Mouse (Mus musculus): ENCODE measurements around the gene Zdhhc17.

Gene Zdhhc17

DNA sequence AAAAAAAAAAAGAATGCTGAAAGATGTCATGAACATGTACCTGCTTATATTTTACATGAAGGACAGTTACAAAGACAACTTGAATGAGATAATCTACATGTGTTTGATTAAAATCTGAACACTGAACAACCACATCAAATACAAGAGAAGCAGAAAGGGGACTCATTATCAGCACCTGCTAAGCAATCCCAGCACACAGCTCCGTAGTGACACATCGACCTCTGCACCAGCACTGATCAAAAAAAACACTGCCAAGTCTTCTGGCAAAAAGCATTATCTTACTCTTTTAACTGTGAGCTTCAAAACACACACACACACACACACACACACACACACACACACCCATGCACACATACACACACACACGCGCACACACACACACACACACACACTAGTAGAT is 58.2 kb downstream of the Zdhhc17 start:
- no peak for DNase-seq

DNA sequence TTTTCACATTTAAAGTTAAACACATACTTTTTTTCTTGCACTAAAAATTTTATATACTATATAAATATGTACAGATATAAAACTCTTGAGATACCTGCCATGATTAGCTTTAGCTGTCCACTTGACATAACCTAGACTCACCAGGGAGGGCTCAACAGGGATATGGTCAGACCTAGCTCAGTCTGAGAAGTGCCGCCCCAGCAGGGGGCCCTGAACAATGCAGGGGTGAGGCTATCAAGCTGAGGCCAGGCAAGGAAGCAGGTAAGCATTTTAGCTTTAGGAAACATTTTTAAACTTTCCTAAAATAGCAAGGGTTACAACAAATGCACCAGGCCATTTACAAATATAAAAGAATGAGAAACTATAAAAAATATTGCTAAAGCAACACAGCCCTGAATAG is 58.8 kb downstream of the Zdhhc17 start:
- no peak for DNase-seq

DNA sequence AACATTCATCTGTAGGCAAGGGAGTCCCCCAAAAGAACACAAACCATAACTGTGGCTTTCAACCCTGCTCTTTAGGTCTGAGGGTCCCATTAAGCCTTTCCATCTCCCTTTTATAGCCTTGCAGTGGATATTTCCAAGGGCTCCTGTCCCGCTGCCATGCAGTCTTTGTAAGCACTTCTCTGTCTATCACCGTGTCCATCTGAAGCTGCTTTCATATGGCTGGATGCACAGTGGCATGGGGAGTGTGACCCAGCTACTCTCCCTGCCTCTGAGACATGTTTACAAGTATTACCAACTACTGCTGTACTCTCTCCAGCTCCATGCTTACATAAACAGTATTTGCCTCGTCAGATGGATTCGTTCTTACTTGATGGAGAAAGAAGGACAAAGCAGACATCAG is 62.4 kb downstream of the Zdhhc17 start:
- DNase-seq, result no peak

DNA sequence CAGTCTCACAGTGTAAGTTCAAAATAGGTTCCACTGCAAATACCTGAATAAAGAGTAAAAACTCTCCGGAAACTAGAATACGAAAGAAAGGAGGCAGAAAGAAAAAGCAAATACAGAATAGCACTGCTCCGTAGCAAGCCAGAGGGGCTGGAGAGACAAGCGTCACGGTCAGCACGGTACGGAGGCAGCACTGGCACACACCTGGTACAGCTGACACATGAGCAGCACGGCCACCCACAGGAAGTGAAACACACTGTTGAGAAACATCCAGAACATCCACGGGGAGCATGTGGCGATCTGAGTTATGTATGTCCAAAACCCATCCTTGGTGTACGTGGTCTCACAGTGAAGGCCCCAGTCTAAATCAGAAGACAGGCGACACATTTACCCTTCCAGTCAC is 64.0 kb downstream of the Zdhhc17 start:
- DNase-seq, result no peak

DNA sequence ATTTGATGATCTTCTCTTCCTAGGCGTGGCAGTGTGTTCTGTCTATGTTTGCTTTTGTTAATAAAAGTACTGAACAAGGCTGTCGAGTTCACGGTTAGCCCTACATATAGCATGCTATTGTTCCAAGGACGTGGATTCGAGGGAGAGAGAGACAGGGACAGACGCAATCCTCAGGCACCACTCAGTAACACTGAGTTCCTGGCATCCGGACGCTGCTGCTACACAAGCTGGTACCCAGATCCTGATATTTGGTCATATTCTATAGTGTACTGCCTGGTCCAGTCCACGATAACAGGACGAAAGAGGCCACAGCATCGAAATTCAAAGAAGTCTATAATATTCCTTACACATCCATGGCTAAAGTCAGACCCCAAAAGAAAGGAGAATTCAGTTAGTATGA is 65.8 kb downstream of the Zdhhc17 start:
- DNase-seq, result no peak

DNA sequence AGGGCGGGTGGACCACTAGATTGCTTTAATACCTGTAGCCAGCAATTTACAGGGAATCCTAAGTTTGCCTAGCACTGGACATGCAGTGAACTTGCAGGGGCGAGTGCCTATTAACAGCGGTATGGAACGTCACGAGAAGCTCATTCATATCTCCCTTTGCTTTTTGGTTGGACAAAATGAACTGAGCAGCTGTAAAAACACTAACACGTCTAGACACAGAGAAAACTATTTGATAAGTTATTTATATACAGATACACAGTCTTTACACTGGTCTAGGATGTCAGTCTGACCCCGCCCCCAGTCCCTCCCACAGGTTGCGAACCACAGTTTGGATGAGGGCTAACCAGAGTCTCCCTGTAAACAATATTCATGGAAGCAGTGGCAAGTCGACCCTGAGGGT is 67.1 kb downstream of the Zdhhc17 start:
- DNase-seq, result no peak

DNA sequence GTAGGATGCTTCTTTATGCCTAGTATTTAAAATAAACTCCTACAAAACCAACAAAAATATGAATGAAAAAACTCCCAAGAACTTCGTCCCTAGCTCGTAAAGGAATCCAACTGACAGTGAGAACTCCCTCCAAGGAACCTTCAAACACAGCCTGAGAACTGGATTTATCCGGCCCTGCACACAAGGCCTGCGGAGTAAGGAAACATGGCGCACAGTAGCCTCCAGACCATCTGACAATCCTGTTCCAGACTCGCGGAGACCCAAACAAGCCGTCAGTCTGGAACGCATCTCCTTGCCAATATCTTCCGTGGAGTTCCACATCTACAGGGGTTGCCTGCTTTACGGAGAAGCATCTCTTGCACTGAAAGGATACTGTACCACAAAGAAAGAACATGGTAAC is 68.0 kb downstream of the Zdhhc17 start:
- no peak for DNase-seq

DNA sequence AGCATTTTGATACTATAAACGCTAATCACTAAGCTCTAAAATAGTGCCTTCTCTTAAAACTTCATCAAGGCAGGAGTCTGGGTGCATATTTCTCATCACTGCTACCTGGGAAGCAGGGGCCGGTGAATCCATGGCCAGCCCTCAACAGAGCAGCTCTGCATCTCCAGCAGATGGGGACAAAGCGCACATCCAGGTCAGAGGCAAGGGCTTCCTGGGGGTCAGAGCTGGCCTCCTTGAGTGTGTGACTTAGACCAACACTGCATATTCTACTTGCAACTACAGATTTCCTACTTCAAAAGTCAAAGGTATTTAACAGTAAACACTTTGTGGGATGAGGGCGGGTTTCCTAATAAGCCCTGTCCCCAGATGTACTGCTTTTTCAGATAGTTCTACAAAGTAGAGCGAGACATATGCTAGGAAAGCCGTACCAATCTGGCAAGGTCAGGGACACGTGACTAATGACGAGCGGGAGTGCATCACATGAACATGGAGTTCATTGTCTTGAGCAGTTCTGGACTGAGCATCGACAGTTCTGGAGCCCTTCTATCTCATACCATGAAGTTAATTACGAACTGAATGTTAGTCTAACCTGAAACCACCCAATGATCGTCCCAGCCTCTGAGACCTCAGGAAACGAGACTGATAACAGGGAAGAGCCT is 69.1 kb downstream of the Zdhhc17 start:
- DNase-seq, result no peak

DNA sequence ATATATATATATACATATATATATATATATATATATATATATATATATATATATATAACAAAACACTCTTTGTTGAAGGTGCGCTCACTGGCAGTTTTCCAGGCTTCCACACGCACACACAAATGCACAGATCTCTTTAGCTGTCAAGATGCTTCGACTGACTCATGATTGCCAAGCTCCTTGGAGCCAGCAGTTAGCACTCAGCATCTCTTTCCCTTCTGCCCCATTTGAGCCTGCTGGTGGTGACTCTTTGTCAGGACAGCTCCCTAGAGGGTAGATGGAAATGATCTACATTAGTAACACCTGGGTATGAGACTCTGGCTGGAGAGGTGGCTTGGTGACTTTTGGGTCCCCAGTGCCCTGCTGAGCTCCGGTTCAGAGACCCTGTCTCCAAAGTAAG is 70.2 kb downstream of the Zdhhc17 start:
- no peak for DNase-seq

DNA sequence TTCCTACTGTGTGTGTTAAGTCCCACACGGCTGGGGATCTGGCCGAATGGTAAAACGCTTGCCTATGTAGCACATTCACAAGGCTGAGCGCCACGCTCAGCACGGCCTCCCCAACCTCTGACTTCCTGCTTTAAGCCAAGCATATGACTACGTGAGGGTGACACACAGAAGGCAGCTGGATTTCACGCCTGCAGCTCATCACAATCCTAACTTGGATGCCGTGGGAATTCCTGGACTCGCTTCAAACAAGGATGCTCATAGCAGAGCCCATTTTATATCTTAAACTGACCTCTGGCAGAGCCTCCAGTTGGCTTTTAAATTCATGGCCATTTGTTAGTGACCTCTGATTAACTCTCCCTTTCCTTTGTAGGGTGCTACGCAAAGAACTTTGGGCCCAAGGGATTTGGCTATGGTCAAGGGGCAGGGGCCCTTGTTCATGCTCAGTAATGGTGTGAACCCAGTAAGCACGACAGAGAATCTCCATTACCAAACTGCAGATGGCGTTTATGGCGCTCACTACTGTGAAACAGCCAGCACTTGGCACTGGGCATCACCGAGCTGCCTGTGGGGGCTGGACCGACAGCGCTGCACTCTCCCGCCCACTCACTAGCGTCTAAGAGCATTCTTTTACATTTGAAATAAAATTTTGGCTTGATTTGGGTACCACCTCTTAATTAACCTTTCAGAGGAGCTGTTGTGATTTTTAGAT is 70.9 kb downstream of the Zdhhc17 start:
- DNase-seq, result no peak

DNA sequence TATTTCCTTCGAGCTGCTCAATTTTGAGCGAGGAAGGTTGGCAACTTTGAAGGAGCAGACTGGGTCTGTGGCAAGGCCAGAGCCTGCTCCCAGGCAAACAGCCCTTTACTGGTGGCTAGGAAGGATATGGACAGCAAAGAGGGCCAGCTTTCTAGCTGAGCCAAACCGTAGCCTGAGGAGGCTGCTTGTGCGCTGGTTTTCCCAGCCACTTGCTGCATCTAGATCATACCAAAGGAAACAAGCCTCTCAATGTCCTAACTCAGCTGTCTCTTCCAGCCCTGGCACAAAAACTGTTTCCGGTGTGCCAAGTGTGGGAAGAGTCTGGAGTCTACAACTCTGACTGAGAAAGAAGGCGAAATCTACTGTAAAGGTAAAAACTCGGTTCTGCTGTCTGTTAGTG is 71.6 kb downstream of the Zdhhc17 start:
- no peak for DNase-seq

DNA sequence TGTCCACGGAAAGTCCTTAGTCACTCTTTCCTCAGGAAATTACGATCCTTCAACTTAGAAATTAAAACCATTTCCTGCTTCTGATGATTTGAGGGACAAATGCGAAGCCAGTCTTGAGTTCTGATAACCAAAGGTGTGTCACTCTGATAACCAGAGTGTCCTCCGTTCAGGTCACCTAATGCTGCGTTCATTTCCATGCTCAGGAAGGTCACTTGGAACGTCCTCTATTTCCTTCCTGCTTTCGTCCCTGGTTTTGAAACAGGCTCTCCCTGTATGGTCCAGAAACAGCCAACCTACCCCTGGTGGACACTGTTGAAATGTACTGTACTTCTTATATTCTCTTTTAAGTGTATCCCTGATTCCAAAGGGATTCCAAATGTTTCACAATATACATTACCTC is 74.3 kb downstream of the Zdhhc17 start:
- DNase-seq, result no peak

DNA sequence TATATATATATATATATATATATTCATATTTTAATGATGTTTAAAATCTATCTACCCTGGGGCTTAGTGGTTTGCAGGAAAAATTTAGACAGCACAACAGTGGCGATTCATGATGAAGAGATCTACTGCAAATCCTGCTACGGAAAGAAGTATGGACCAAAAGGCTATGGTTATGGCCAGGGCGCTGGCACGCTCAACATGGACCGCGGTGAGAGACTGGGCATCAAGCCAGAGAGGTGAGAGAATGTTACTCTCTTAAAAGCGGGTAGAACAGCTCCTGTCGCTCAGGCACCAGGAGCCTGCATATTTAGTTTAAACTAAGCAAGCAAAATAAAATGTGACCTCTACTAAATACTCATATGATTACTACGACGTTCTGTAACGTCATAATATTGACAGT is 74.9 kb downstream of the Zdhhc17 start:
- DNase-seq, result peak; percentile 56

DNA sequence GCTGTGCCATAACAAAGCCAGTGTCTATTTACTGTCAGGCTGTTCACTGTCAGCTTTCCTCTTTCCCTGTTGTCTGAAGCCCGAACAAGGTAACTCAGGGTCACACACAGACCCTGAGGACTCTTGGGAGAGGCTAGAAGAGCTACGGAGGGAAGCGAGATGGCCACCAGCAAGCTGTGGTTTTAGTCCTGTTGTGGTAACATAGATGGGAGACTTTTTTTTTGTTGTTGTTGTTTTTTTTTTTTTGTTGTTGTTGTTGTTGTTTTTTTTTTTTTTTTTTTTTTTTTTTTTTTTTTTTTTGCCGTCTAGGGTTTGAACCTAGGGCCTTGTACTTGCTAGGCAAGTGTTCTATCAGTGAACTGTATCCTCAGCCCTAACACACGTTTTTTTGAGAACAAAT is 76.4 kb downstream of the Zdhhc17 start:
- DNase-seq, result no peak

DNA sequence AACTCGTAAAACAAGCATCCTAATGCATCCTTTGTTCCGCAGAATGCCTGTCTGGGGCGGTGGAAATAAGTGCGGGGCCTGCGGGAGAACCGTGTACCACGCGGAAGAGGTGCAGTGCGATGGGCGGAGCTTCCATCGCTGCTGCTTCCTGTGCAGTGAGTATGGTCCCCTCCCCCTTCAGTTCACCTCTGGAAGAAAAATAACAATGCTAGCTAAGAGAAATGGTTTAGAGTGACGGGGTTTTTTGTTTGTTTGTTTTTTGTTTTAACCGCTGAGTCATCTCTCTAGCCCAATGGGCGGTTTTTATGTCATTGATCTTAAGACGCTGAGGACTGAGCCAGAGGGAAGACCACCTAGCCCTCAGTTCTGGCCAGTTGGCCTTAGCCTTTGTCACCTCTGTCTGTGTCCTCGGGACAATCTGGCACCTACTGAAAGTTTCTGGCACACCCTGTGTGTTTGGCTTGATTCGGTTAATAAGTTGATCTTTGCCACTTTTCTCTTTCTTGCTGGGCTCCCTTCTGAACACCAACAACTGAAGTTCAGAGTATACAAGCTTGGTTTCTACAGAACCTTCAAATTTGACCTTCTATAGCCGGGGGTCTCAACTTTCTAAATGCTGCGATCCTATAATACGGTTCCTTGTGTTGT is 77.9 kb downstream of the Zdhhc17 start:
- peak; percentile 58 for DNase-seq

DNA sequence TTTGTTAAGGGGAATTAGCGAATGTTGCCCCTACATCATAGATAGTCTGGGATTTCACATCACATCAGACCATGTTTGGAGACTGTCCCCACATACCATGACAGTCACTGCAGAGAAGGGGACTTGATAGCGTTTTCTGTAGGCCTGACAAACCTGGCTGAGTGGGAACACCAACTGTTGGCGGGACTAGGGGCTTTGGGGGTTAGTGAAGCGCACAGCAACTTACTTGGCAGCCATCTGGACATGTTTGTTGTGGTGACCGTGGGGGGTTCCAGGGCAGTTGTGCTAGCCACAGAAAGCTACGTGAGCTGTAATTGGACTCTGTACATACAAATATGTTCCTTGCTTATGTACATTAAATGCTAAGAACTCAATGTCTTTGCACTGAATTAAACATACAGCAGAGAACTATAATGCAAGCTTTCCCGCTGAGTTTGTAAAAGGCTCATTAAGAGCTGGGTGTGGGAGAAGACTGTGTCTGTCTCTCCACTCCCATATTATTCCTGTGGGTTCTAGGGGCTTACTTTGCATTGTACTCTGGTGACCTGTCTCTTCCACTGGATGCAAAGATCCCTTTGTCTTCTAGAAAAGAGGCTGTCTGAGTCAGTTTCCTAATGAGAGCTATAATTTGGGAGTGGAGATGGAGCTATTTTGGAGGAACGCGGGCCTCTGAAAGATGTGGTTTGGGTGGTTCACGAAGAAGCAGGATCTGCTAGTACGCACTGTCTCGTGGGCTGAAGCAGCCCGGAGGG is 78.6 kb downstream of the Zdhhc17 start:
- DNase-seq, result no peak

DNA sequence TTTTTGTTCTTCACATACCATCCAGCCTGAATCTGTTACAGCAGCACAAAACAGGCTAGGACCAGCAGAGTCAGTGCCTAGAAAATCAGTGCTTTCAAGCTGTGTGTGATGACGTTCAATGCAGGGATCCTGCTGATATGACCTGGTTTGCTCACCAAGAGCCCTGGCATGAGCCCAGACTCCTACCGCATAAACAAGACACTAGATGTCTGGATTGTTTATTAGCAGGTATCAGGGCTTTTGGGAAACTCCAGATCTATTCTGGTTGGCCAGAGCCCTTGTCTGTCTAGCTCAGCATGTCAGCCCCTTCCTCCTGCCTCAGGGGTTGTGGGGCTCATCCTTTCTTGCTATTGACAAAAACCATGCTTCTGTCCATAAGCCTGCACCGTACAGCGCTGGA is 80.2 kb downstream of the Zdhhc17 start:
- peak; percentile 41 for DNase-seq

DNA sequence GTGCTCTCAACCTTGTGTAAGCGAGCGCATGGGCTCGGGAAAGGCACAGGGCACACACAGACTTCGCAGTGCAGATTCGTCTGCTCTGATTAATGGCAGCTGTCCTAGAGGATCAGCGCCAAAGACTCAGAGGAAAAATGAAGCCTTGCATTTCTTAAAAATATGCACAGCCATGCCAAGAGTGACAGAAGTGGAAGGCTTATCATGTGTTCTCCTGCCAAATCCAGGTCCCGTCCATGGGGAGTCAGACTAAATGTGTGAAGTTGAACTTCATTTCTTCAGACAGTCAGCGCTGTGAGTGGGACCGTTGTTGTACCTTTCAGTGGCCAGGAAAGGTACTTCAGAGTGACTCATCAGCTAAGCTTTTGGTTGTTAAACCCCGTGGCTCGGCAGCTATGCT is 82.4 kb downstream of the Zdhhc17 start:
- DNase-seq, result no peak

DNA sequence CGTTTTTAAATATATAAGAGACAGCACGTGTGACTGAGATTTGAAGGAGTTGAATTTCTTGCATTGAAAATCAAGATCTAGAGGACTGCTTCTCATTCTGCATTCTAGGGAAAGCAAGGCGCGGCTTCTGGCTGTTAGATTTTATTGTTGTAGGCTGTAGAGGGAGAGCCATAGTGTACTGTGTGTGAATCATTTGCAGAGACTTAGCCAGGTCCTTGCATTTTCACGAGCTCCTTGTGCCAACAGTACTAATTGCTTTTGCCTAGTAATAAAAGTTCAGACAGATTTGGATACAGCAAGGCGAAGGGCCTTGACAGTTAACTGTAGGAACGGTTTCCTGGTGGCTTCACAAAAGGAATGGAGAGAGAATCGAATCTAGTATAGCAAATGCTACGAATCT is 87.3 kb downstream of the Zdhhc17 start:
- peak; percentile 45 for DNase-seq

DNA sequence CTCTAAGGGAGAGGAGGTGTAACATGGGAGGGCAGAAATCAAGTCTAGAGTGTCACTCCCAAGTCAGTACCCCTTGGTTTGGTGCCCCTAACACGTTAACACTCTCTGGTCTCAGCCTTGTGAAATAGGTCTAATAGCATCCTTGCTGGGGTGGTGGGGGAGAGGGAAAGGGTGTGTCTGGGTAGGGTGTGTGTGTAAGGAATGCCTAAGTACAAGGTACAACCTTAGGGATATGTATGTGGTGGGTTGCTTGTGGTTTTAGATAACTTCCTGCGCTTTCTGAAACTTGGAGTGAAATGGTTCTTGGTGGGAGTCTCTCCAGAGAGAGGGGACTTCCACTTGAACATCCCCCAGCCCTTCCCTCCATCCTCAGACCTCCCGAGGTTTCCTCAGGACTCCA is 88.0 kb downstream of the Zdhhc17 start:
- no peak for DNase-seq

DNA sequence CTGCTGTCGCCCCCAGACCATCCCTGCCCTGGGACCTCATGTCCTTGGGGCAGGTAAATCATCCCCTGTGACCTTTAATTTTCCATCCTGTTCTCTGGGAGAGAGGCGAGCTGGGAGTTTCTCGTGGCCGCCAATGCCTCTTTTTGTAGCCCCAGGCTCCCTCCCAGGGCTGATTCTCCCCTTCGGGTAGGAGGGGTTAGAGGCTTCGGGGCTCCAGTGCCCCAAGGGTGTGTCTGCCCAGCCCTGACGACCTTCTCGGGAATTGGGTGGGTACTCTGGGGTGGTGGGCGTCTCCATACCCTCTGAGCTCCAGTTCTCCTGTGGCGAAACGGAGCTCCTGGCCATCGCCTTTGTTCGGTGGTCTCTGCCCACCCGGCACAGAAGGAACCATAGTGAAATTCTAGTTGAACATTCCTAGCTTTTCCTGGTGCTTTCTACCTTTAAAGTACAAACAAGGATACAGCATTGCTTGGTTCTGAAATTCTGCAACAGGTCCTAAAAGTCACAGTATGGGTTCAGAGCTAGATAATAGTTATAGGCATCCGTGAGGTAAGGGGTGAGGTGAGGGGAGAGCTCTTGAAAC is 89.5 kb downstream of the Zdhhc17 start:
- DNase-seq, result peak; percentile 42

DNA sequence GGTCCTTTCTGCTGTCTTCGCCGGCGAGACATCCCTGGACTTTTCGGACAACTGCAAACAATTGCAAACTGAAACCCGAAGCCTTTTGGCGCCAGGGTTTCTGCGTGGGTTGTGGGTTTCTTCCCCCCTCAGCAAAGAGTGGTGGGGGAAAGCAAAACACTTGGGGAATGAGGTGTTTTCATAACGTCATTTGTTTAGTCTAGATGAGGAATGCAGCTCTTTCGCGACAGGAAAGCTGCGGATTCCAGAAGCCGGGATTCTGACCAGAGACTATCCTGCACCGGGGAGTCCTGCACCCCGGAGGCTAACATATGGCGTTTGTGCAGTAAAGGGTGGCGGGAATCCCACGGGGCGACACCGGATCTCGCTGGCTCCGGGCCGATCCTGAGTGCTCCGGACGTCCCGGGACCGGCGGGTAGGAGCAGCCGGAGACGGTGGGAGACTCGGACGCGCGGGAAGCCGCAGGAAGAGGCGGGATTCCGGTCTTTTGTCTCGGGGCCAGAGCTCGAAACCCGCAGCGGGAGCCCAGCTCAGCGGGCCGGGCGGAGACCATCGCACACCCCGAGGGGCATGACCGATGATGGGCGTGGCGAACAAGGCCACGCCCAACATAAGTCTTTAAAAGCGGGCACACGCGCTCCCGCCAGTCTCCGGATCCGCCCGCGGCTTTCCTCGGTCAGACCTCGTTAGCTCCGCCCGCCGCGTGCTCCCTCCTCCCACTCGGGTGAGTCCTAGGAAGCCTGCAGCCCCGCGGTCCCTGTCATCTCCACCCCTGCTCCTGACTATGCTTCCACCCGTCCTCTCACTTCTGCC is 90.2 kb downstream of the Zdhhc17 start, which contains the start of gene Csrp2:
Gene Csrp2 (plus strand): TSS at position 259 of the 813 bp plus-strand sequence.
- DNase-seq, result peak; percentile 95

Data from kidney, adult 9 months (tissue).